Mouse (Mus musculus) lung, embryonic 14.5 days (tissue): ENCODE measurements around the gene Ank3. TPM values are rescaled to one million over a fixed set of nuclear protein-coding genes. Genes with fewer than 3 reads are reported as not detected.
A peak's percentile ranks its signal among the peaks of the same experiment; 100 is the strongest.

Experiments
- ATAC-seq: fragments of 200-750 bp; cut with Nextera tagmentation; 2 replicates; pipeline ENCODE4 v1.8.0; 2017; ENCODE audit warnings: mild to moderate bottlenecking, moderate TSS enrichment, moderate library complexity; ENCODE audit not compliant: insufficient read depth
- DNase-seq: peaks from one replicate; pipeline ENCODE4 v3.0.0-alpha.2; 2015
- H3K27ac ChIP-seq: fragments of 300-500 bp; sonication (generic); 2 replicates; pipeline ENCODE4 v1.5.1; 2014; ENCODE audit warnings: low read depth, mild to moderate bottlenecking, moderate library complexity
- H3K27me3 ChIP-seq: fragments of 300-500 bp; sonication (generic); 2 replicates; pipeline ENCODE4 v1.6.1; 2014; ENCODE audit warnings: low read length, control low read depth; ENCODE audit not compliant: insufficient read depth
- H3K36me3 ChIP-seq: fragments of 300-500 bp; sonication (generic); 2 replicates; pipeline ENCODE4 v1.6.1; 2014; ENCODE audit warnings: control low read depth; ENCODE audit not compliant: insufficient read depth
- H3K4me1 ChIP-seq: fragments of 300-500 bp; sonication (generic); 2 replicates; pipeline ENCODE4 v1.6.1; 2014; ENCODE audit warnings: antibody characterized with exemption, control low read depth; ENCODE audit not compliant: insufficient read depth
- H3K4me2 ChIP-seq: fragments of 300-500 bp; sonication (generic); 2 replicates; pipeline ENCODE4 v1.6.1; 2014; ENCODE audit warnings: mild to moderate bottlenecking
- H3K4me3 ChIP-seq: fragments of 300-500 bp; sonication (generic); 2 replicates; pipeline ENCODE4 v1.5.1; 2014; ENCODE audit warnings: low read depth, low read length
- H3K9ac ChIP-seq: fragments of 300-500 bp; sonication (generic); 2 replicates; pipeline ENCODE4 v1.6.1; 2014
- H3K9me3 ChIP-seq: fragments of 300-500 bp; sonication (generic); 2 replicates; pipeline ENCODE4 v1.6.1; 2016; ENCODE audit warnings: low read depth, low read length, control low read depth
- CTCF ChIP-seq: IDR thresholded peaks from 2 replicates; pipeline ENCODE4 v1.5.1; 2016; ENCODE audit warnings: antibody characterized with exemption, low read depth
- WGBS: fragments of 180-500 bp; shearing (Covaris S2); extraction: QIAGEN DNeasy Blood & Tissue Kit; methylation state at CpG from one replicate; pipeline ENCODE4 v1.1.7; 2014; 5-methylcytosine and 5-hydroxymethylcytosine counted together
- polyA plus RNA-seq: library from polyadenylated mRNA; unstranded; fragments of >200 nt; fragmentation: Nextera tagmentation; extraction: Ambion mirVana; gene quantifications from 2 replicates; pipeline ENCODE4 v1.2.1, GENCODE M21; 2014

The Ank3 gene
- polyA plus RNA-seq, 1 experiment from 2014 or later, result 16.2 TPM

DNA sequence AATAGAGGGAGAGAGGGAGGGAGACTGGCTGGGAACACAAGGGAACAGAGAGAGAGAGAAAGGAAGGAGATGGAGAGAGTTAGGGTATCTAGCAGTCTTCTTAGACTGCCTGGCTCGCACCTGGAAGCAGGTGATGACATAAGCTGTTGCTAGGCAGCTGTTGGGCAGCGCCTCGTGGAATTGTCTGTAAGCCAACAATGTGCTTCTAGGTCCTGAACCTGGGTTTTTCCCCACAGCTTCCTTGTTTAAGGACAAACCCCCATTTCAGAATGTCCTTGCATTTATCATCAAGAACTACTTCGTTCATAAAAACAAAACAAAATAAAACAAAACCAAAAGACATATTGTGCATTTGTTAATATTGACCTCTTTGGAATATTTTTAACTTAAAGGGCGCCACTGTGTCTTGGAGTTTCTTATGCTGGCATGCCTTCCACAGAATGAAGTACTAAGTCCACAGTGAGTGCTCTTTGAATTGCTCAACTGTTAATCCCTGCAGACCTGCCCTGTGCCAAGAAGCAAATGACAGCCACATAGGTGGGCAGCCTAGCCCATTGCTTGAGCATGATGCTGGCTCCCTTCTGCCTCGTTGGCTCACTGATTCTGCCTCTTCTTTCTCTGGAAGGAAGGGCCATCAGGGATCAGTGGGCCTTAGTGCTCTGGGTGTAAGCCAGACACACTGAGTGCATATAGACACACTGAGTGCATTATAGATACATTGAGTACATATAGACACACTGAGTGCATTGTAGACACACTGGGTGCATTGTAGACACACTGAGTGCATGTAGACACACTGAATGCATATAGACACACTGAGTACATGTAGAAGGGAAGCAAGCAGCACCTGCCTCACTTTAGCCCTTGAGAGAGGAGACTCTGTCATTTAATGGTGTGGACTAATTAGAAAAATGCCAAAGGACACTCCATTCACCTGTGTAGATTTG, 668.9 kb downstream of the Ank3 start:
- Histone ChIP-seq H3K4me2 (no peak overlapping the region), H3K36me3 (no peaks in the 10 kb centered on the region), H3K4me1 (no peaks in the 10 kb centered on the region), H3K9me3 (no peaks in the 10 kb centered on the region), H3K9ac (no peak overlapping the region), H3K4me3 (no peak overlapping the region), H3K27ac (no peak overlapping the region), H3K27me3 (no peaks in the 10 kb centered on the region)
- 49% methylated on average over 6 of the region's 6 CpGs for WGBS
- no peak for TF ChIP-seq CTCF
- no peak for ATAC-seq
- DNase-seq, result peak; percentile 14

DNA sequence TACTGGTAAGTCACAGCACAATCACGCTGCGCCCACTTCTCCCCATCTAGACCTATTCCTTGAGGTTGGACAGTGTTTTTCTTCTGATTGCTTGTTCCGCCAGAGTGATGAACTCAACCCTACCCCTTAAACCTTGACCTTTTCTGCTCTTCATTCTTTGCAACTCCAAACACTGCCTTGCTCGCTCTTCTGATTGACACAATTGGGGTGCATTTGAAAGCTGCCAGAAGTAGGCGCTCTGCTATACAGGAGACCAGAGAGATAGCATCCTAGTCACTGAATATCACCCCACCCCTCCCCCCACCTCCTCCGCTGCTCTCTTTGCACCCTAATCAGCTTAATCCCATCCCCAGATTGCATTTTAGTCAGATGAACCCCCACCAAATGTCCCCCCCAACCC, 670.7 kb downstream of the Ank3 start:
- H3K4me2 ChIP-seq, result no peak overlapping the region
- WGBS, result 37% methylated on average over 6 of the region's 6 CpGs
- H3K9me3 ChIP-seq, result no peaks in the 10 kb centered on the region
- no peaks in the 10 kb centered on the region for H3K36me3 ChIP-seq
- no peaks in the 10 kb centered on the region for H3K27me3 ChIP-seq
- no peaks in the 10 kb centered on the region for H3K4me1 ChIP-seq
- no peak overlapping the region for H3K9ac ChIP-seq
- no peak for ATAC-seq
- H3K4me3 ChIP-seq, result no peak overlapping the region
- no peak for TF ChIP-seq CTCF
- no peak for DNase-seq
- no peak overlapping the region for H3K27ac ChIP-seq

DNA sequence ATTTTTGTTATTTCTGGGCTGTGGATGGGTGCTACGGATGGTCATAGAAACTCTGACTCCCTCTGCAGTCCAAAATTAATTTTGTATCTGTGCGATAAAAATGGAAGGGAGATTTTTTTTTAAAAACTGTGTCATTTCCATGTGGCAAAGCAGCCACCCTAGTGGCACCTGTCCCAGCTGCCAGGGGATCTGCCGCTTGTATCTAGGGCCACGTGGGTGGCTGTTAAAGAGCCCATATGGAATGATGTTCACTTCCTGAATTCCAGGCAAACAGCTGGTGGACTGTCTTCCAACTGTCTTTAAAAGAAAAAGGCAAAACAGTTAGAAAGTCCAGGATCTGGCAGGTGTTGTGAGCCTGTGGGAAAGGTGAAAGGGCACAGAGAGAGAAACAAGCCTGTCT, 672.8 kb downstream of the Ank3 start:
- Histone ChIP-seq H3K36me3 (no peaks in the 10 kb centered on the region), H3K4me2 (no peak overlapping the region), H3K9ac (no peak overlapping the region), H3K9me3 (no peaks in the 10 kb centered on the region), H3K4me1 (no peaks in the 10 kb centered on the region), H3K4me3 (no peak overlapping the region), H3K27me3 (no peaks in the 10 kb centered on the region), H3K27ac (no peak overlapping the region)
- WGBS, result 85% methylated on average over 4 of the region's 4 CpGs
- no peak for TF ChIP-seq CTCF
- no peak for ATAC-seq
- no peak for DNase-seq

Other genes with a start within 250 kb of the Ank3 start
- 19.4 and 20.1 TPM in 2 replicates for gene Rhobtb1, start 247.3 kb upstream of the Ank3 start, polyA plus RNA-seq
- gene A930033H14Rik, start 185.7 kb upstream of the Ank3 start, polyA plus RNA-seq, result 1.8 and 1.9 TPM in 2 replicates
- 684 and 700 TPM in 2 replicates for gene Cdk1, start 45.8 kb upstream of the Ank3 start, polyA plus RNA-seq